Mouse (Mus musculus): ENCODE results near the gene Ldhb. TPM values are rescaled to one million over a fixed set of nuclear protein-coding genes. Genes with fewer than 3 reads are reported as not detected.

The Ldhb gene
- polyA plus RNA-seq, 1 experiment: 52.1 TPM

- Histone ChIP-seq H3K4me2 (ENCODE audit: low read depth) (no peak overlapping the region), H3K4me3 (no peak overlapping the region), H3ac (ENCODE audit: control insufficient read depth, insufficient read length) (no peak overlapping the region), H3K27me3 (ENCODE audit: control insufficient read depth, insufficient read depth, insufficient read length) (no peaks in the 10 kb centered on the region), H3K36me3 (ENCODE audit: control insufficient read depth, insufficient read depth) (no peaks in the 10 kb centered on the region), H3K79me2 (ENCODE audit: control insufficient read depth, insufficient read depth) (no peaks in the 10 kb centered on the region)
- TF ChIP-seq REST (IDR thresholded peaks at IDR 0.05; ENCODE audit: insufficient read depth, insufficient read length): no peak
- TF ChIP-seq TCF3 (IDR thresholded peaks at IDR 0.05; ENCODE audit: insufficient read length, low read depth): no peak
- no peak for TF ChIP-seq USF1 (IDR thresholded peaks at IDR 0.05; ENCODE audit: low read depth)
- TF ChIP-seq E2F4 (IDR thresholded peaks at IDR 0.05; ENCODE audit: insufficient read depth): no peak
- no peak for TF ChIP-seq CEBPB (IDR thresholded peaks at IDR 0.05; ENCODE audit: insufficient read depth, poor library complexity, severe bottlenecking)
- no peak for TF ChIP-seq POLR2AphosphoS2 (IDR thresholded peaks at IDR 0.05; ENCODE audit: insufficient read length, low read depth)
- no peak for TF ChIP-seq MYOD1 (IDR thresholded peaks at IDR 0.05; ENCODE audit: control insufficient read depth in 1 of 3, insufficient read length in 2 of 3, low read depth in 2 of 3)
- TF ChIP-seq POLR2A (IDR thresholded peaks at IDR 0.05; ENCODE audit: insufficient read length, low read depth): no peak
- no peak for TF ChIP-seq MAX (IDR thresholded peaks at IDR 0.05; ENCODE audit: low read depth)
- no peak for TF ChIP-seq SRF (IDR thresholded peaks at IDR 0.05; ENCODE audit: control insufficient read depth, insufficient read length, low read depth)
- TF ChIP-seq TCF12 (IDR thresholded peaks at IDR 0.05; ENCODE audit: insufficient read depth, poor library complexity, severe bottlenecking): no peak
- TF ChIP-seq MYOG (IDR thresholded peaks at IDR 0.05; ENCODE audit: control insufficient read depth in 1 of 3, insufficient read depth in 1 of 3, insufficient read length in 2 of 3, low read depth in 2 of 3): no peak
Observed at GRCm38 (mm10) chr6:142458010-142458409, 49.7 kb downstream of the Ldhb start.

- Histone ChIP-seq H3K36me3 (ENCODE audit: control insufficient read depth, insufficient read depth) (no peaks in the 10 kb centered on the region), H3ac (ENCODE audit: control insufficient read depth, insufficient read length) (no peak overlapping the region)
Observed at GRCm38 (mm10) chr6:142455314-142455996, 52.3 kb downstream of the Ldhb start.

GRCm38 (mm10) chr6:142453311-142453710 lies 54.4 kb downstream of the Ldhb start:
- no peaks in the 10 kb centered on the region for H3K27me3 ChIP-seq (ENCODE audit: control insufficient read depth, insufficient read depth, insufficient read length)
- H3K4me2 ChIP-seq (ENCODE audit: low read depth): no peak overlapping the region
- no peak for TF ChIP-seq TCF12 (IDR thresholded peaks at IDR 0.05; ENCODE audit: insufficient read depth, poor library complexity, severe bottlenecking)
- TF ChIP-seq POLR2AphosphoS2 (IDR thresholded peaks at IDR 0.05; ENCODE audit: insufficient read length, low read depth): no peak
- no peak for TF ChIP-seq REST (IDR thresholded peaks at IDR 0.05; ENCODE audit: insufficient read depth, insufficient read length)
- no peak for TF ChIP-seq SRF (IDR thresholded peaks at IDR 0.05; ENCODE audit: control insufficient read depth, insufficient read length, low read depth)
- TF ChIP-seq MYOG (IDR thresholded peaks at IDR 0.05; ENCODE audit: control insufficient read depth in 1 of 3, insufficient read depth in 1 of 3, insufficient read length in 2 of 3, low read depth in 2 of 3): no peak
- no peak for TF ChIP-seq E2F4 (IDR thresholded peaks at IDR 0.05; ENCODE audit: insufficient read depth)
- TF ChIP-seq USF1 (IDR thresholded peaks at IDR 0.05; ENCODE audit: low read depth): no peak
- TF ChIP-seq CEBPB (IDR thresholded peaks at IDR 0.05; ENCODE audit: insufficient read depth, poor library complexity, severe bottlenecking): no peak
- no peak for TF ChIP-seq TCF3 (IDR thresholded peaks at IDR 0.05; ENCODE audit: insufficient read length, low read depth)
- TF ChIP-seq MYOD1 (IDR thresholded peaks at IDR 0.05; ENCODE audit: control insufficient read depth in 1 of 3, insufficient read length in 2 of 3, low read depth in 2 of 3): no peak
- TF ChIP-seq MAX (IDR thresholded peaks at IDR 0.05; ENCODE audit: low read depth): no peak
- TF ChIP-seq POLR2A (IDR thresholded peaks at IDR 0.05; ENCODE audit: insufficient read length, low read depth): no peak
- no peak overlapping the region for H3K4me3 ChIP-seq
- no peaks in the 10 kb centered on the region for H3K79me2 ChIP-seq (ENCODE audit: control insufficient read depth, insufficient read depth)
- H3ac ChIP-seq (ENCODE audit: control insufficient read depth, insufficient read length): no peak overlapping the region
- H3K36me3 ChIP-seq (ENCODE audit: control insufficient read depth, insufficient read depth): no peaks in the 10 kb centered on the region

More at GRCm38 (mm10) chr6:142455314-142455996, 52.3 kb downstream of the Ldhb start:
- no peak overlapping the region for H3K4me2 ChIP-seq (ENCODE audit: low read depth)
- H3K79me2 ChIP-seq (ENCODE audit: control insufficient read depth, insufficient read depth): no peaks in the 10 kb centered on the region
- no peak for TF ChIP-seq REST (IDR thresholded peaks at IDR 0.05; ENCODE audit: insufficient read depth, insufficient read length)
- no peaks in the 10 kb centered on the region for H3K27me3 ChIP-seq (ENCODE audit: control insufficient read depth, insufficient read depth, insufficient read length)
- H3K4me3 ChIP-seq: no peak overlapping the region

GRCm38 (mm10) chr6:142451381-142451780 lies 56.4 kb downstream of the Ldhb start:
- Histone ChIP-seq H3K27me3 (ENCODE audit: control insufficient read depth, insufficient read depth, insufficient read length) (no peaks in the 10 kb centered on the region), H3K79me2 (ENCODE audit: control insufficient read depth, insufficient read depth) (no peaks in the 10 kb centered on the region), H3ac (ENCODE audit: control insufficient read depth, insufficient read length) (no peak overlapping the region), H3K4me3 (no peak overlapping the region), H3K4me2 (ENCODE audit: low read depth) (no peak overlapping the region), H3K36me3 (ENCODE audit: control insufficient read depth, insufficient read depth) (no peaks in the 10 kb centered on the region)
- TF ChIP-seq E2F4 (IDR thresholded peaks at IDR 0.05; ENCODE audit: insufficient read depth): no peak

Other genes starting within 250 kb of the Ldhb start
- not detected for gene Iapp, start 209.5 kb downstream of the Ldhb start, polyA plus RNA-seq (2012; fragmentation: generic; extraction: Trizol)
- 0.20 TPM for gene Slco1a5, start 185.0 kb downstream of the Ldhb start, polyA plus RNA-seq (2012; fragmentation: generic; extraction: Trizol)
- 4.1 TPM for gene Pyroxd1, start 162.3 kb downstream of the Ldhb start, polyA plus RNA-seq (2012; fragmentation: generic; extraction: Trizol)
- gene Recql, start 120.9 kb downstream of the Ldhb start, polyA plus RNA-seq (2012; fragmentation: generic; extraction: Trizol): 8.8 TPM
- gene Golt1b, start 120.7 kb downstream of the Ldhb start, polyA plus RNA-seq (2012; fragmentation: generic; extraction: Trizol): 22.7 TPM
- gene Spx, start 94.5 kb downstream of the Ldhb start, polyA plus RNA-seq (2012; fragmentation: generic; extraction: Trizol): 0.19 TPM
- gene Gys2, start 34.8 kb downstream of the Ldhb start, polyA plus RNA-seq (2012; fragmentation: generic; extraction: Trizol): not detected
- 0.02 TPM for gene Kcnj8, start 63.7 kb upstream of the Ldhb start, polyA plus RNA-seq (2012; fragmentation: generic; extraction: Trizol)
- gene Abcc9, start 194.4 kb upstream of the Ldhb start, polyA plus RNA-seq (2012; fragmentation: generic; extraction: Trizol): 0.36 TPM
- 27.8 TPM for gene Cmas, start 248.7 kb upstream of the Ldhb start, polyA plus RNA-seq (2012; fragmentation: generic; extraction: Trizol)

Data from myocyte (in vitro differentiated cells).